Comparison of ENCODE assay signal across 8 mouse cellular contexts in the genomic region with DNA sequence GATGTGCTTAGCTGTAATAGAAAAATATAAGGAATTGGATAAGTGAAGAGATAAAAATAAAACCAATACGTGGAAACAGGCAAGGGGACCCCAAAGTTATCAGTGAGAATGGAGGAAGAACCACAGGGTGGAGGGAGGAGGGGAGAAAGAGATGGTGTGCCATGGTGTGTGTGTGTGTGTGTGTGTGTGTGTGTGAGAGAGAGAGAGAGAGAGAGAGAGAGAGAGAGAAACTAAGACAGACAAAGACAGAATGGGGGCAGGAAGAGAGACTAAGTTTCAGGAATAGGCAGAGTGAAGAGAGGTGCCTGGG. TPM values are rescaled to one million over a fixed set of nuclear protein-coding genes. Genes with fewer than 3 reads are reported as not detected.
DNase-seq lines count a peak whose midpoint lies in the region; ATAC-seq and TF ChIP-seq lines count a peak whose summit lies in the region.

No protein-coding gene starts in this region.

- H3K36me3 ChIP-seq in lung, embryonic 16.5 days (ENCODE audit: control insufficient read depth, insufficient read depth, low read length) = no peaks in the 10 kb centered on the region
- H3K36me3 ChIP-seq in forebrain, embryonic 12.5 days (replicated peaks) = no peaks in the 10 kb centered on the region
- no peaks in the 10 kb centered on the region for H3K36me3 ChIP-seq in limb, embryonic 14.5 days (ENCODE audit: control insufficient read depth, insufficient read depth, low read length)
- no peaks in the 10 kb centered on the region for H3K36me3 ChIP-seq in small intestine, adult 2 months (ENCODE audit: control insufficient read depth, insufficient read depth, low read length)

- 22% methylated on average over 1 of the region's 1 CpGs for WGBS in lung, embryonic 16.5 days
- 23% methylated on average over 1 of the region's 1 CpGs for WGBS in forebrain, embryonic 12.5 days
- 8% methylated on average over 1 of the region's 1 CpGs for WGBS in limb, embryonic 14.5 days
- 19% methylated on average over 1 of the region's 1 CpGs for WGBS in small intestine, adult 2 months

- no peak for TF ChIP-seq CTCF in small intestine, adult 2 months (IDR thresholded peaks at IDR 0.05; ENCODE audit: extremely low read depth, insufficient read length, insufficient replicate concordance, low read depth, low read length)

- intact Hi-C loops in left cerebral cortex, postnatal 10 days (cut with DNase I) = no loop called here

- no peaks in the 10 kb centered on the region for H3K9me3 ChIP-seq in lung, embryonic 16.5 days (ENCODE audit: control insufficient read depth, low read length)
- H3K9me3 ChIP-seq in forebrain, embryonic 12.5 days = no peaks in the 10 kb centered on the region
- H3K9me3 ChIP-seq in limb, embryonic 14.5 days (ENCODE audit: control insufficient read depth, low read length) = no peaks in the 10 kb centered on the region

- no peak for DNase-seq in lung, postnatal 10 days
- DNase-seq in limb, embryonic 14.5 days (ENCODE audit: low spot score) = no peak
- no peak for DNase-seq in gastrocnemius, adult 8-10 months (ENCODE audit: low spot score in 2 of 2)
- DNase-seq in left cerebral cortex, postnatal 10 days (ENCODE audit: extremely low spot score in 1 of 2, low spot score in 2 of 2) = no peak
- no peak for DNase-seq in spleen, postnatal 36 days (ENCODE audit: low spot score in 2 of 2)

- peak overlapping the region; percentile 79 for H3K4me2 ChIP-seq in lung, embryonic 16.5 days (ENCODE audit: low read depth, low read length)
- H3K4me2 ChIP-seq in forebrain, embryonic 12.5 days = peak overlapping the region; percentile 88
- H3K4me2 ChIP-seq in limb, embryonic 14.5 days (replicated peaks; ENCODE audit: low read depth, low read length, severe bottlenecking) = peak overlapping the region; percentile 86

- no peaks in the 10 kb centered on the region for H3K27me3 ChIP-seq in lung, embryonic 16.5 days (ENCODE audit: control insufficient read depth, insufficient read depth, low read depth, low read length)
- no peaks in the 10 kb centered on the region; the same call in 1 of the 2 replicates for H3K27me3 ChIP-seq in forebrain, embryonic 12.5 days
- no peaks in the 10 kb centered on the region for H3K27me3 ChIP-seq in limb, embryonic 14.5 days (ENCODE audit: control insufficient read depth, insufficient read depth, low read length)
- H3K27me3 ChIP-seq in small intestine, adult 2 months (ENCODE audit: control insufficient read depth, insufficient read depth, low read length) = no peaks in the 10 kb centered on the region

- peak overlapping the region; percentile 66 for H3K4me3 ChIP-seq in lung, embryonic 16.5 days (ENCODE audit: low read length)
- peak overlapping the region; percentile 54 for H3K4me3 ChIP-seq in forebrain, embryonic 12.5 days (replicated peaks)
- H3K4me3 ChIP-seq in limb, embryonic 14.5 days (replicated peaks; ENCODE audit: low read length) = peak overlapping the region; percentile 59
- H3K4me3 ChIP-seq in small intestine, adult 2 months (ENCODE audit: low read depth, low read length) = peak overlapping the region; percentile 65

- peaks cover 10% of the 10 kb centered on the region; the same call in 1 of the 2 replicates for H3K4me1 ChIP-seq in lung, embryonic 16.5 days (replicated peaks; ENCODE audit: control insufficient read depth, insufficient read depth, low read length)
- peaks cover 7% of the 10 kb centered on the region for H3K4me1 ChIP-seq in forebrain, embryonic 12.5 days
- 0 out of 2 replicates have a peak, but pooled peaks cover 3% of the 10 kb centered on the region for H3K4me1 ChIP-seq in limb, embryonic 14.5 days (ENCODE audit: control insufficient read depth, insufficient read depth, low read length)
- H3K4me1 ChIP-seq in small intestine, adult 2 months (ENCODE audit: control insufficient read depth, insufficient read depth, insufficient read length, low read length) = no peaks in the 10 kb centered on the region; the same call in 1 of the 2 replicates

- peak overlapping the region; percentile 92 for H3K27ac ChIP-seq in lung, embryonic 16.5 days (ENCODE audit: low read length)
- H3K27ac ChIP-seq in forebrain, embryonic 12.5 days = no peak overlapping the region
- peak overlapping the region; percentile 89; the same call in 1 of the 2 replicates for H3K27ac ChIP-seq in limb, embryonic 14.5 days (replicated peaks; ENCODE audit: low read depth, low read length)
- H3K27ac ChIP-seq in small intestine, adult 2 months (ENCODE audit: insufficient read depth, low read depth, low read length) = no peak overlapping the region

- no peak for ATAC-seq in lung, embryonic 16.5 days (ENCODE audit: low read depth)
- ATAC-seq in forebrain, embryonic 12.5 days (ENCODE audit: low FRiP score) = no peak; the same call in 1 of the 2 replicates
- no peak for ATAC-seq in limb, embryonic 14.5 days (ENCODE audit: low FRiP score, low read depth)

- no peak for TF ChIP-seq POLR2A in limb, embryonic 14.5 days (IDR thresholded peaks at IDR 0.05; ENCODE audit: borderline replicate concordance, extremely low read depth, insufficient read depth, insufficient read length)
- no peak for TF ChIP-seq POLR2A in small intestine, adult 2 months (IDR thresholded peaks at IDR 0.05; ENCODE audit: low read depth, low read length)

- H3K9ac ChIP-seq in lung, embryonic 16.5 days (ENCODE audit: low read length) = peak overlapping the region; percentile 74
- peak overlapping the region; percentile 62 for H3K9ac ChIP-seq in forebrain, embryonic 12.5 days
- peak overlapping the region; percentile 68 for H3K9ac ChIP-seq in limb, embryonic 14.5 days (ENCODE audit: low read depth, low read length, severe bottlenecking)

RNA-seq across cellular contexts. Expression of a gene that starts 11.4 kb away (rescaled TPM):
- polyA plus RNA-seq in lung, embryonic 16.5 days (2015; fragmentation: Nextera tagmentation; extraction: Ambion mirVana) = 39.8 and 45.0 TPM in 2 replicates
- 33.5 and 37.5 TPM in 2 replicates for polyA plus RNA-seq in forebrain, embryonic 12.5 days (2016; fragmentation: Nextera tagmentation; extraction: Ambion mirVana)
- polyA plus RNA-seq in limb, embryonic 14.5 days (2012; rRNA removed) = 21.1 and 32.2 TPM in 2 replicates
- polyA plus RNA-seq in limb, embryonic 14.5 days (2014; fragmentation: Nextera tagmentation; extraction: Ambion mirVana) = 40.1 and 43.1 TPM in 2 replicates
- 31.2 and 47.8 TPM in 2 replicates for polyA plus RNA-seq in small intestine, adult 2 months (2012; rRNA removed)
- 10 to 100 TPM; 11.8 to 13.3 (median 12.6) TPM for total RNA-seq in gastrocnemius, adult 8-10 months (2022)
- total RNA-seq in left cerebral cortex, postnatal 10 days (2021) = 10 to 100 TPM; 21.5 to 23.7 TPM

Comparison
In these comparisons a context has a peak if more than half of its experiments do, and no peak if none do; other contexts are left out.
1. H3K27ac ChIP-seq: peak in lung, embryonic 16.5 days (single experiment) and limb, embryonic 14.5 days (single experiment); none in forebrain, embryonic 12.5 days (single experiment) and small intestine, adult 2 months (single experiment).
2. Peak in every context shown above with its lines, with median percentiles within 50 percentile points of each other: H3K4me2 ChIP-seq, H3K4me3 ChIP-seq and H3K9ac ChIP-seq.